Mouse (Mus musculus) lung, embryonic 16.5 days (tissue): Measurements from ENCODE around the gene Snx30. TPM values are rescaled to one million over a fixed set of nuclear protein-coding genes. Genes with fewer than 3 reads are reported as not detected.

Source experiments
- ATAC-seq: fragments of 200-750 bp; cut with Nextera tagmentation; 2 replicates; pipeline ENCODE4 v1.8.0; 2017; ENCODE audit warnings: low read depth, mild to moderate bottlenecking, moderate library complexity
- H3K27ac ChIP-seq: fragments of 300-500 bp; sonication (generic); 2 replicates; pipeline ENCODE4 v1.5.1; 2014; ENCODE audit warnings: mild to moderate bottlenecking, control low read depth, low read length
- H3K27me3 ChIP-seq: fragments of 300-500 bp; sonication (generic); 2 replicates; pipeline ENCODE4 v1.6.1; 2014; ENCODE audit warnings: low read depth, low read length, mixed read lengths; ENCODE audit not compliant: control insufficient read depth, insufficient read depth
- H3K36me3 ChIP-seq: fragments of 300-500 bp; sonication (generic); 2 replicates; pipeline ENCODE4 v1.6.1; 2014; ENCODE audit warnings: low read length; ENCODE audit not compliant: control insufficient read depth, insufficient read depth
- H3K4me1 ChIP-seq: fragments of 300-500 bp; sonication (generic); replicated peaks from 2 replicates; pipeline ENCODE4 v1.6.1; 2014; ENCODE audit warnings: low read length, mixed read lengths; ENCODE audit not compliant: control insufficient read depth, insufficient read depth
- H3K4me2 ChIP-seq: fragments of 300-500 bp; sonication (generic); 2 replicates; pipeline ENCODE4 v1.6.1; 2014; ENCODE audit warnings: low read depth, low read length, control low read depth
- H3K4me3 ChIP-seq: fragments of 300-500 bp; sonication (generic); 2 replicates; pipeline ENCODE4 v1.5.1; 2014; ENCODE audit warnings: mild to moderate bottlenecking, low read length, control low read depth
- H3K9ac ChIP-seq: fragments of 300-500 bp; sonication (generic); 2 replicates; pipeline ENCODE4 v1.6.1; 2014; ENCODE audit warnings: low read length, control low read depth
- H3K9me3 ChIP-seq: fragments of 300-500 bp; sonication (generic); 2 replicates; pipeline ENCODE4 v1.6.1; 2016; ENCODE audit warnings: low read length; ENCODE audit not compliant: control insufficient read depth
- WGBS: fragments of 180-500 bp; shearing (Covaris S2); extraction: QIAGEN DNeasy Blood & Tissue Kit; methylation state at CpG from one replicate; pipeline ENCODE4 v1.1.7; 2014; 5-methylcytosine and 5-hydroxymethylcytosine counted together
- polyA plus RNA-seq: library from polyadenylated mRNA; unstranded; fragments of >200 nt; fragmentation: Nextera tagmentation; extraction: Ambion mirVana; gene quantifications from 2 replicates; pipeline ENCODE4 v1.2.1, GENCODE M21; 2015

Gene Snx30
- polyA plus RNA-seq, 1 experiment from 2014 or later = 6.9 TPM

DNA sequence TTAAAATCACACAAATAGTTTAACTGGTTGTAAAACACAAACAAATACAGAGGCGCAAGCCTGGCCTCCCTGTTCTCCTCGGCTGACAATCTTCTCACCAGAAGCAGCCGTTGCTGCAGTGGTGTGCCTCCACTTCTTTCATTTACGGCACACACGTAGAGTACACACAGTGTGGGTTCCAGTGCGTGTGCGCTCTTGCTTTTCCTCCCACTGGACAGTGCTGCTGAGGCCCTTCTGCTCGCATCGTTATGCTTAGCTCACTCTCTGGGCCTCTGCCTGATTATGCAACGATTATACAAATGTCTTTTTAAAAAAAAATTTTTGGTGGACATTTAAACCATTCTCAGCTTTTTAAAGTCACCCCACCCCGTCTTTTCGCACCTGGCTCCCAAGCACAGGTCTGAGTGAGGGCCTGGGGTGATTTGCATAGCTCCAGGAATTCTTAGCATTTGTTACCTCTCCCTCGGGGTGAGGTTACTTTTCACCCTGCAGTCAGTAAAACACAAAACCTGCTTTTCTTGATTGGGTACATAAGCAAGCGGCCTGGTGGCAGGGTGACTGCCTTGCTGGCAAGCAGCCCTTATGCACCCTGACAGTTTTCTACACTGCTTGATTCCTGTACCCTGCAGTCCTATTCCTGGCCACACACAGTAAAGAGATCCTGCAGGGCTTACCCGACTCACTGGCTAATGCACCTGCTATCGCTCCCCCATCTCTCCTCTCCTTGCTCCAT is 54.2 kb downstream of the Snx30 start:
- H3K36me3 ChIP-seq = no peaks in the 10 kb centered on the region
- H3K4me1 ChIP-seq = 0 out of 2 replicates have a peak, but pooled peaks cover 5% of the 10 kb centered on the region
- peak overlapping the region; percentile 80 for H3K27ac ChIP-seq
- ATAC-seq = peak; percentile 79
- peak overlapping the region; percentile 7; the same call in 1 of the 2 replicates for H3K4me2 ChIP-seq
- no peak overlapping the region for H3K9ac ChIP-seq
- WGBS = 48% methylated on average over 16 of the region's 16 CpGs
- H3K9me3 ChIP-seq = no peaks in the 10 kb centered on the region
- H3K27me3 ChIP-seq = no peaks in the 10 kb centered on the region
- H3K4me3 ChIP-seq = no peak overlapping the region

GRCm38 (mm10) chr4:59860431-59860830 is 54.8 kb downstream of the Snx30 start:
- Histone ChIP-seq H3K4me1 (0 out of 2 replicates have a peak, but pooled peaks cover 5% of the 10 kb centered on the region), H3K9me3 (no peaks in the 10 kb centered on the region), H3K9ac (no peak overlapping the region), H3K4me3 (no peak overlapping the region), H3K27ac (peak overlapping the region; percentile 80), H3K4me2 (no peak overlapping the region), H3K36me3 (no peaks in the 10 kb centered on the region), H3K27me3 (no peaks in the 10 kb centered on the region)
- no peak for ATAC-seq
- 69% methylated on average over 2 of the region's 2 CpGs for WGBS

GRCm38 (mm10) chr4:59861871-59862270 is 56.2 kb downstream of the Snx30 start:
- ATAC-seq = no peak
- Histone ChIP-seq H3K4me3 (no peak overlapping the region), H3K9me3 (no peaks in the 10 kb centered on the region), H3K9ac (no peak overlapping the region), H3K4me2 (no peak overlapping the region), H3K4me1 (0 out of 2 replicates have a peak, but pooled peaks cover 5% of the 10 kb centered on the region), H3K27ac (no peak overlapping the region), H3K36me3 (no peaks in the 10 kb centered on the region), H3K27me3 (no peaks in the 10 kb centered on the region)
- 39% methylated on average over 4 of the region's 4 CpGs for WGBS

- Histone ChIP-seq H3K4me1 (0 out of 2 replicates have a peak, but pooled peaks cover 5% of the 10 kb centered on the region), H3K27ac (no peak overlapping the region), H3K4me2 (no peak overlapping the region), H3K9me3 (no peaks in the 10 kb centered on the region), H3K4me3 (no peak overlapping the region), H3K36me3 (no peaks in the 10 kb centered on the region), H3K9ac (no peak overlapping the region), H3K27me3 (no peaks in the 10 kb centered on the region)
- ATAC-seq = no peak
- 90% methylated on average over 1 of the region's 1 CpGs for WGBS
Measured at GRCm38 (mm10) chr4:59862335-59862734, 56.7 kb downstream of the Snx30 start.

DNA sequence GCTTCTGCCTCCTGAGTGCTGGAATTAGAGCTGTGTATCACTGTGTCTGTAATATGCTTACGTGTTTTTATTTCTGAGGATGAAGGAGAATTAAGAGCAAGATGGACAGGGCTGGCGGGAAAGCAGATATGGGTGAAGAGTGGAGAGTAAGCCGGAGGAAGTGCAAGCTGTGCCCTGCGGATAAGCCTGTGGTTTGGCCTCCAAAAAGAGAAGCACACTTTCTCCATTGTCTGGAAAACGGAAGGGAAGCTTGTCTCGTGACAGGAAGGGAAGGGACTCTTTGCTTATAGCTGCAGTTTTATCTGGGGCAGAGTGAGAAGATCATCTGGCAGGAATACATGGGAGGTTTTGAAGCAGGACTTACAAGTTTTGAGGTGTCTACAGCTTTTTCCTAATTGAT is 58.2 kb downstream of the Snx30 start:
- no peak overlapping the region for H3K9ac ChIP-seq
- H3K9me3 ChIP-seq = no peaks in the 10 kb centered on the region
- H3K27ac ChIP-seq = no peak overlapping the region
- 55% methylated on average over 6 of the region's 6 CpGs for WGBS
- 0 out of 2 replicates have a peak, but pooled peaks cover 5% of the 10 kb centered on the region for H3K4me1 ChIP-seq
- no peak for ATAC-seq
- no peaks in the 10 kb centered on the region for H3K36me3 ChIP-seq
- H3K4me2 ChIP-seq = no peak overlapping the region
- no peaks in the 10 kb centered on the region for H3K27me3 ChIP-seq
- no peak overlapping the region for H3K4me3 ChIP-seq

DNA sequence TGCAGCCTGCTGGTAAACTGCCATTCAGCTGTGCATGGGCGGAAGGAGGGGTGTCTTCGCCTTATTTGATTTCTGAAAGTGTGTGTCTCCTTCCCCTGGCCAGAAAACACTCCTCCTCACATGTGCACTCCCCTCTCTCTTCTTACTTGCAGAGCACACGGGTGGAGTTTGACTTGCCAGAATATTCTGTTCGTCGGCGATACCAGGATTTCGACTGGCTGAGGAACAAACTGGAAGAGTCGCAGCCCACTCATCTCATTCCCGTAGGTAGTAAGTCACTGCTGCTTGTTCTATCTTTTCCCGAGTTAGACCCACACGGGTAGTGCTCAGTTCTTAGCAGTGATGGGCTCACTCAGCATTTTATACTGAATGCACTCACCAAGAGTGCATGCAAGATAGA is 62.4 kb downstream of the Snx30 start:
- H3K4me3 ChIP-seq = no peak overlapping the region
- no peak for ATAC-seq
- no peaks in the 10 kb centered on the region for H3K9me3 ChIP-seq
- 83% methylated on average over 11 of the region's 11 CpGs for WGBS
- no peak overlapping the region for H3K9ac ChIP-seq
- H3K36me3 ChIP-seq = no peaks in the 10 kb centered on the region
- H3K27ac ChIP-seq = no peak overlapping the region
- no peak overlapping the region for H3K4me2 ChIP-seq
- H3K27me3 ChIP-seq = no peaks in the 10 kb centered on the region
- H3K4me1 ChIP-seq = peaks cover 13% of the 10 kb centered on the region

GRCm38 (mm10) chr4:59869488-59870057 is 63.9 kb downstream of the Snx30 start:
- no peaks in the 10 kb centered on the region for H3K27me3 ChIP-seq
- peaks cover 13% of the 10 kb centered on the region for H3K4me1 ChIP-seq
- H3K9me3 ChIP-seq = no peaks in the 10 kb centered on the region
- no peak overlapping the region for H3K4me2 ChIP-seq
- H3K4me3 ChIP-seq = no peak overlapping the region
- no peak overlapping the region for H3K9ac ChIP-seq
- H3K36me3 ChIP-seq = no peaks in the 10 kb centered on the region
- WGBS = 29% methylated on average over 6 of the region's 6 CpGs
- H3K27ac ChIP-seq = peak overlapping the region; percentile 18; the same call in 1 of the 2 replicates
- ATAC-seq = peak; percentile 76

- Histone ChIP-seq H3K27me3 (no peaks in the 10 kb centered on the region), H3K36me3 (no peaks in the 10 kb centered on the region), H3K9me3 (no peaks in the 10 kb centered on the region), H3K9ac (no peak overlapping the region), H3K4me2 (no peak overlapping the region), H3K27ac (peak overlapping the region; percentile 66), H3K4me3 (no peak overlapping the region), H3K4me1 (peaks cover 13% of the 10 kb centered on the region)
- 0 out of 2 replicates have a peak, but pooled peaks have one; percentile 28 for ATAC-seq
- WGBS = 47% methylated on average over 6 of the region's 6 CpGs
Measured at GRCm38 (mm10) chr4:59870433-59870832, 64.8 kb downstream of the Snx30 start.

DNA sequence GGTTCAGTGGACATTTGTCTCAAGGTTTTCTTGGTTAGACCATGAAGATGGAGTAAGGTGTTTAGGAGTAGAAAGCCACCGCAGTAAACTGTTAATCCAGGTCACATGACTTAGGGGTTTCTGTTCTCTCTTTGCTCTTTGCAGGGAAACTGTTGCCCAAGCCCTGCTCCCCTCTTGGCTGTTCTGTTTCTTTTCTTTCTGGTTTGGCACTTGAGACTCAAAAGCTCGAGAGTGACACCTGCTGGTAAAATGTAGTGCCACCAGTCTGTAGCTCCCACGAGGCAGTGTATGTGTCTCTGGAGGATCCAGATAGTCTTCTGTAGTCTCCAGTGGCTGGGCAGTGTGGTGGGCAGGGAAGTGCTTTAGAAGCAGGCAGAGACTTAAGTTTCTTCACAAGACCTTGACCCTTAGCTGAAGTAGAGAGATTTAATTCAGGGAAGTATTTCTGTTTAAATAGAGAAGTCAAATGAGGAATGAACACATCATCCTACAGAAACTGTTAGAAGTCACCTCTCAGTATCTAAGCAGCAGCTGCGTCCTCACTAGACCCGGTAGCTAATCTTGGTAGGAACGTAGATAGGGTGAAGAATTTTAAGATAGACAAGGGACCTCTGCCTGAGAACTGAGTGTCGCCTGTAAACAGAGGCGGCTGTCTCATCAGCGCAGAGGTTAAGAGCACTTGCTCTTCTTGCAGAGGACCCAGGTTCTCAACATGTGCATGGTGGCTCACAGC is 65.4 kb downstream of the Snx30 start:
- Histone ChIP-seq H3K4me3 (no peak overlapping the region), H3K9ac (no peak overlapping the region), H3K4me2 (no peak overlapping the region), H3K9me3 (no peaks in the 10 kb centered on the region), H3K27ac (peak overlapping the region; percentile 66; the same call in 1 of the 2 replicates), H3K4me1 (peaks cover 13% of the 10 kb centered on the region), H3K27me3 (no peaks in the 10 kb centered on the region), H3K36me3 (no peaks in the 10 kb centered on the region)
- 49% methylated on average over 9 of the region's 9 CpGs for WGBS
- ATAC-seq = peak; percentile 77
